Mouse (Mus musculus) stomach, postnatal 0 days (tissue): ENCODE data around the gene Ly6g6c.

Source experiments
- CTCF ChIP-seq: IDR thresholded peaks from 2 replicates; pipeline ENCODE4 v1.5.1; 2016; ENCODE audit warnings: antibody characterized with exemption, low read depth, mild to moderate bottlenecking, moderate library complexity
- EP300 ChIP-seq: optimal IDR thresholded peaks from 2 replicates; pipeline ENCODE3; 2016; ENCODE audit warnings: antibody characterized with exemption

DNA sequence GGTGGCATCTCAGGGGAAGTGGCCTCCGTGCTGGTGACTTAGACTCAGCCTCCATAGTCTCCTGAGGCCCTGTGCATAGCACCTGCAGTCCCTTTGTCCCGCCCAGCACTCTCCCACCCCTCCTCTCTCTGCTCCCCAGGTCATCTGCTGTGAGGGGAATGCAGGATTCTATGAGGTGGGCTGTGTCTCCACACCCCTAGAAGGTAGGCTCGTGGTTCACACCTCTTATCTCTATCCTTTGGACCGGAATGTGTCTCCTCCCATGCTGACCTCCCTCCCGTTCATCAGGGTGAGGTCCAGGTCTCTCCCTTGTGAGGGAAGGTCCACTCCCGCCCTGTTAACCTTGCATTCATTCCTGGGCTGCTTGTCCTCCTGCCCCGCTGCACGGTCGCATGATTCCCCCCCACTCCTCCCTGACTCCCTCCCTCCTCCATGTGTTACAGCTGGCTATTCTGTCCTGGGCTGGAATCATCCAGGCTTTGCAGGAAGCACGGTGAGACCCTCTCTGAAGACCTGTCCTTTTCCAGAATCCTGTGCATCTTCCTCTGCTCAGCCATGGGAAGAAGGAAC, 35.1 kb downstream of the Ly6g6c start:
- no peak for TF ChIP-seq CTCF
- TF ChIP-seq EP300 = no peak
